Mouse (Mus musculus) embryonic fibroblast, embryonic 13.5 days (primary cell): Measurements from ENCODE around the gene Atp5f1. TPM values are rescaled to one million over a fixed set of nuclear protein-coding genes. Genes with fewer than 3 reads are reported as not detected.
"Not testable (repeated sequence)": the region's sequence is repeated elsewhere in the genome, so short reads cannot be mapped to it uniquely, and the experiment has no call there.

Experiments used
- H3K27ac ChIP-seq: 2 replicates; pipeline ENCODE4 v1.5.1; 2012; ENCODE audit warnings: low read length, control low read depth, inconsistent platforms; ENCODE audit not compliant: insufficient read depth
- H3K4me1 ChIP-seq: 2 replicates; pipeline ENCODE4 v1.6.1; 2011; ENCODE audit warnings: low read length; ENCODE audit not compliant: control insufficient read depth, insufficient read depth
- H3K4me3 ChIP-seq: 2 replicates; pipeline ENCODE4 v1.5.1; 2011; ENCODE audit warnings: mild to moderate bottlenecking, control low read depth, low read length; ENCODE audit not compliant: insufficient read depth
- CTCF ChIP-seq: IDR thresholded peaks from 2 replicates; pipeline ENCODE4 v1.5.1; 2011; ENCODE audit warnings: mild to moderate bottlenecking, control low read depth, low read length, moderate library complexity, borderline replicate concordance; ENCODE audit not compliant: insufficient read depth
- POLR2A ChIP-seq: IDR thresholded peaks from 2 replicates; pipeline ENCODE4 v1.6.1; 2011; ENCODE audit warnings: low read depth, mild to moderate bottlenecking, control low read depth, low read length, moderate library complexity
- polyA plus RNA-seq: library from polyadenylated mRNA; stranded (reverse); fragments of >200 nt; gene quantifications from 2 replicates; pipeline ENCODE4 v1.2.4, GENCODE M21; 2011; ENCODE audit warnings: low read depth; ENCODE audit not compliant: missing spikeins, insufficient read length

The Atp5f1 gene
- polyA plus RNA-seq: 415 and 483 TPM in 2 replicates

GRCm38 (mm10) chr3:105959999-105960398 lies at the start of gene Atp5f1:
Gene Atp5f1, minus strand, starts transcription at chr3:105960099.
- Histone ChIP-seq H3K27ac (peak within 1 kb of the TSS; percentile 48), H3K4me1 (no peaks in the 10 kb centered on the region; the same call in 1 of the 2 replicates), H3K4me3 (peak within 1 kb of the TSS; percentile 76)
- TF ChIP-seq POLR2A (no peak), CTCF (no peak)

- H3K4me1 ChIP-seq, H3K4me3 ChIP-seq, H3K27ac ChIP-seq: not testable (repeated sequence)
These were observed 43.5 kb upstream of the Atp5f1 start for GRCm38 (mm10) chr3:106003360-106003759.

GRCm38 (mm10) chr3:106001416-106002370 lies 41.8 kb upstream of the Atp5f1 start:
- H3K27ac ChIP-seq: no peak overlapping the region
- TF ChIP-seq CTCF: no peak
- TF ChIP-seq POLR2A: no peak
- no peak overlapping the region for H3K4me3 ChIP-seq
- H3K4me1 ChIP-seq: no peaks in the 10 kb centered on the region

GRCm38 (mm10) chr3:106000707-106001375 lies 40.9 kb upstream of the Atp5f1 start:
- Histone ChIP-seq H3K4me3 (no peak overlapping the region), H3K4me1 (no peaks in the 10 kb centered on the region), H3K27ac (no peak overlapping the region)
- no peak for TF ChIP-seq POLR2A
- no peak for TF ChIP-seq CTCF

GRCm38 (mm10) chr3:105994730-105995129 lies 34.8 kb upstream of the Atp5f1 start:
- Histone ChIP-seq H3K4me3 (no peak overlapping the region), H3K27ac (no peak overlapping the region), H3K4me1 (no peaks in the 10 kb centered on the region)
- TF ChIP-seq POLR2A (no peak), CTCF (no peak)

GRCm38 (mm10) chr3:105991653-105992283 lies 31.9 kb upstream of the Atp5f1 start:
- H3K27ac ChIP-seq: no peak overlapping the region
- H3K4me3 ChIP-seq: no peak overlapping the region
- no peaks in the 10 kb centered on the region for H3K4me1 ChIP-seq
- no peak for TF ChIP-seq CTCF
- TF ChIP-seq POLR2A: no peak

- H3K4me1 ChIP-seq, H3K4me3 ChIP-seq, H3K27ac ChIP-seq: not testable (repeated sequence)
These were observed 29.7 kb upstream of the Atp5f1 start for GRCm38 (mm10) chr3:105989611-105990010.

GRCm38 (mm10) chr3:105974174-105974573 lies 14.3 kb upstream of the Atp5f1 start:
- H3K4me3 ChIP-seq: no peak overlapping the region
- TF ChIP-seq CTCF: no peak
- no peak for TF ChIP-seq POLR2A
- no peaks in the 10 kb centered on the region for H3K4me1 ChIP-seq
- no peak overlapping the region for H3K27ac ChIP-seq

- TF ChIP-seq POLR2A (no peak), CTCF (no peak)
- no peak within 1 kb of the TSS for H3K4me3 ChIP-seq
- H3K27ac ChIP-seq: no peak within 1 kb of the TSS
- no peaks in the 10 kb centered on the region for H3K4me1 ChIP-seq
These were observed 13.5 kb upstream of the Atp5f1 start, which contains the start of gene Ovgp1 for GRCm38 (mm10) chr3:105973411-105973810. Gene Ovgp1, plus strand, starts transcription at chr3:105973711.
